Mouse (Mus musculus) adrenal gland, postnatal 25 days (tissue): ENCODE measurements at regions not wholly inside any gene's neighbourhood (a gene's known extent, or its start where the extent isn't known, plus 50 kb on each side); places are given as distances from the start of the nearest gene placed in this dataset.

Experiments used
- DNase-seq: peaks from one replicate; pipeline ENCODE4 v3.0.0; 2021; ENCODE audit warnings: mixed read lengths

DNA sequence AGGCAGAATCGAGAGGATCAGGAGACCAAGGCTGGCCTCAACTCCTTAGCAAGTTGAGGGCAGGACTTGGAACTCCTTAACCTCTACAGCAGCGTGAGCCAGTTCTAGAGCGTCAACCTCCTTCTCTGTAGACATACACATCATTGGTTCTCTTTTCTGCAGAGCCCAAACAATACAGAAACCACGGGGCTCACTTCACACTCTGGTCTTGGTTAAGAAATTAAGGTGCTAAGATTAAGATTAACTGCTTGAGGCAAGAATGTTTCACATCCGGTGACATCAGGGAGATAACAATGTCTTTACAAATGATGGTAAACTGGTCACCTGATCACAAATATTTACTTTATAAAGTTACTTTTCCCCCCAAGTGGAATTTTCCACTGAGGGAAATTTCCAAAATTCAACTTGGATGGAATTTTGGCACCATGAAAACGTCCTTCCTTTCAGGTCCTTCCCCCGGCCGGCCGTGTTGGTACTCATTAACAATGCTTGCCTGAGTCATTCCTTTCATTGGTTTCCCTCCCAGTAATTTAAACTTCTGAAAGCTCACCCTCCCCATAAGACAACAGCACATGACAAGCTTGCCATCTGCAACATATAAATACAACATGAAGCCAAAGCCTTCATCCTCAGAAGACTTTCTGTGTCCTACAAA lies 77.3 kb upstream of the Kdm7a start:
- DNase-seq, result no peak

DNA sequence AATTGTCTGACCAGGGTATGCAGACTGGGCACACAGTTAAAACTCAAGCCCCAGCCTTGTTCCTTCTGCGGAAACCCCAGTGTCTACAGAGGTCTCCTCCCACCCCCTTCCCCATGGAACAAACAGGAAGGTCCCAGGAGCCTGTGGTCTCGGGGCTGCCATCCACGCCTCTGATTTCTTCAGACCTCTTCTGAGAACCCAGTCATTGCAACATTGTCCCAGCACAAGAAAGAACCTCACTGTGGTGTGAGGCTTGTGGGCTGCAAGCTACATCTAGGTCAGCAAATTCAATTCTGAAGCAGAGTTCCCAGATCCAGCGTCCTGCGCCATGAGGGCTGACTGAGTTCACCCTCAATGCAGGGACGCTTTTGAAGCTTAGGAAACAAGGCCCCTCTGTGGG lies 71.7 kb upstream of the Kdm7a start:
- DNase-seq, result no peak

DNA sequence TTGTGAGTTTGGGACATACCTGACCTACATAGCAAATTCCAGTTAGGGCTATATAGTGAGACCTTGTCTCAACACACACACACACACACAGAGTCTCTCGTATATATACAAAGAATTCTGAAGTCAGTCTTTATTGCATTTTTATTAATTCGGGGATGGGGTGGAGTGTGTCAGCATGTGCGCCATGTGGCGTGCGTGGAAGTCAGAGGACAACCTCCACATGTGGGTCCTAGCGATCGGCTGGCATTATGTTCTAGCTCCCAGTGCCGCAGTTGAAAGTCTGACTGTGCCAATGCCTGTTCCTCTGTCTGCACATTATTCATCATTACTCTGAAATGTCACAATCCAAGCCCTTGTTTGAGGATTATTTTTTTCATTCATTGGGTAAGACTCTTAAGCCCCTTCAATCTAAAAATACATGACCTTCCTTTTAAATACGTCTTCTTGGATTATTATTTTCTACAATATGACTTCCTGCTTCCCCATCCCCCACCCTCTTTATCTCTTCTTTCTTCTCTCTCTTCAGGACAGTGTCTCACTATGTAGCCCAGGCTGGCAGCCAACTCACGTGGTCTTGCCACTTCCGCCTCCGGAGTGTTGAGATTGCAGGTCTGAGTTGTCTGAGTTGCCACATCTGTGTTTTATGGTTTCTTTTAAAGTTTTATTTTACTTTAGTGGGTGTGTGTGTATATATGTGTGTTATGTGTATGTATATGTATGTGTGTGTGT lies 68.3 kb upstream of the Kdm7a start:
- no peak for DNase-seq

DNA sequence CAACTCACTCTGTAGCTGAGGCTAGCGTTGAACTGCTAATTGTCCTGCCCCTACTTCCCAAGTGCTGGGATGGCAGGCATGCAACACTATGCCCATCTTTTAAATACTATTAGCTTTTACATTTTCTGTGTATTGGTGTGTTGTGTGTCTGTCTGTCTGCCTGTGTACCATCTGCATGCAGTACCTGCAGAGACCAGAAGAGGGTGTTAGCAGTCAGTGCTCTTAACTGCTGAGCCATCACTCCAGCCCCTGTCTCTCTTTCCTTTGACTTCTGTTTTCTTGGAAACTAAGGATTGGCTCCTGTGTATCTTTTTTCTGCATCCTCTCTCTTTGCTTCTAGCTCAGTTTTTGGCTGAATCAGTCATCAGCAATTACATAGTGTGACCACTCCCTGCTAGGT lies 66.8 kb upstream of the Kdm7a start:
- no peak for DNase-seq

DNA sequence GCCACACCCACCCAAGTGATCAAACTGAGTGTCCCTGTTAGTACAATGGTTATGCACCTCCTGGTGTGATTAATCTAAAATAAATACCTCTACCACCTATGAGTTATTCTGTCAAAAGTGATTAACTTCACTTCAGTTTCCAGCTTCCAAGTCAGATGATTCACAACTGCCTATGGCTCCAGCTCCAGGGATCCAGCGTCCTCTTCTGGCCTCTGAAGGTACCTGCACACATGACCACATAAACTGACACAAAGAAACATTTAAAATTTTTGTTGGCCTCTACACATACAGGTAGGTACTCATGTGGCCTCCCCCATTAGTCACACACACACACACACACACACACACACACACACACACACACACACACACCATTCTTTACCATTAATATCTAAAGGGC lies 63.9 kb upstream of the Kdm7a start:
- DNase-seq, result no peak

DNA sequence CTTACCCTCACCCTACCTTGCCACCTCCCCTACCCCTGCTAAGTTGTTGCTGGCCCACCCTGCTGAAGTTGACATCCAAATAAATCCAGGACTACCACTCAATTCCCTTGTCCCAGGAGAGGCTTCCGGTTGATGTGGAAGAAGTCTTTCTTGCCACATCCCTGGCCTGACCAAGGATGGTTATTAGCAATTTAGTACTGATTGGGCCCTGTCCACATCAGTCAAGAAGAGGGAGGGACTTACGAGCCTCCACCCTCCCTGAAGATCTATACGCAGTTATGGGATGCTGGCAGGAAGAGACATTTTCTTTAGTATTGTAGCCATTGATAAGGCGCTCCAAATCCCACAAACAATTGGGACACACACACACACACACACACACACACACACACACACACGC lies 63.1 kb upstream of the Kdm7a start:
- no peak for DNase-seq

DNA sequence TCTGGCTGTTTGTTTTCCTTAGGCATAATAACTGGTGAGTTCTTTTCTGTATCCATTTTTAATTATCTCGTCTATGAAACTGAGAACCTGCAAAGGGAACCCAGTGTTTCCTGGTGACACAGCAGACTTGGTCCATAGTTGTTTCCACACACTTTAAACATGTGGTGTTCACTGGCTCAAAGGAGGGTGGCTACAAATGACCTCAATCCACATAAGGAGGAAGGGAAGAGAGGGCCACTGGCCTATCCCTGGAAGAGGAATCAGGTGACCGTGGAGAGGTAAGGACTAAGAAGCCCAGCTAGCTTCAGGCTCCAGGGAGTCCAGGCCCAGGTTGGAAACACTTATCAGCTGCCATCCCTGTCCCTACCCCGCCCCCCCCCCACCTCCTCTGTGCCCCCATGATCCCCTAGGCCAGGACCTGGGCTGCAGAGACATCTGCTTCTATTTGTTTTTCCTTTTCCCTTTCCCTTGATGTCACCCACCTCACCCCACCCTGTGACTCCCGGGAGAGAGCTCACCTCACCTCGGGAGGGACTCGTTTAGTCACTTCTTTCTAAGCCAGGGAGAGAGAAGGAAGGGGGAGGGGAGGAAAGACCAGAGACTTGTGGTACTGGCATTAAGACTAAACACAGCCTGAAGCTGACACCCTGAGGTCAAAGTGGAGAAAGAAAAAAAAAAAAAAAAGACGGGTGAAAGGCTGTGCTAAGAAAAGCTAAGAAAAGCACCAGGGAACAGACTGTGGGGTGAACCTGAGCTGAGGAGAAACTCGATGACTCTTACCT lies 62.2 kb upstream of the Kdm7a start:
- no peak for DNase-seq

DNA sequence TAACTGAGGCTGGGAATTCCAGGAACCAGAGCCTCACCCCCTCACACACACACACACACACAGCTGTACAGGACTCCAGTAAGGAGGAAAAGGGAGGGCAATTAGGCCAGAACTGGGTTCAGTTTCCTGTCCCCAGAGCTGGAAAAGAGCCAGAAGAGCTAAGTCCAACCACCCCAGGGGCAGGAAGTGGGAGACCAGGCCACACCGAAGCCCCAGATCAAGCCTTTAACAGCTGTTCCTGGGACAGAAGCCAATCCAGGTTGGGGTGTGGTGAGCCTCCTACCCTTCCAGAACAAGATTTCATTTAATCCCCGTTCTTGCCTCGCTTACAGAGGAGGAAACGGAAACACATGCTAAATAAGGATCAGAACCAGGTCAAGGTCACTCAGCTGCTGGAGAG lies 58.1 kb upstream of the Kdm7a start:
- peak; percentile 29 for DNase-seq

DNA sequence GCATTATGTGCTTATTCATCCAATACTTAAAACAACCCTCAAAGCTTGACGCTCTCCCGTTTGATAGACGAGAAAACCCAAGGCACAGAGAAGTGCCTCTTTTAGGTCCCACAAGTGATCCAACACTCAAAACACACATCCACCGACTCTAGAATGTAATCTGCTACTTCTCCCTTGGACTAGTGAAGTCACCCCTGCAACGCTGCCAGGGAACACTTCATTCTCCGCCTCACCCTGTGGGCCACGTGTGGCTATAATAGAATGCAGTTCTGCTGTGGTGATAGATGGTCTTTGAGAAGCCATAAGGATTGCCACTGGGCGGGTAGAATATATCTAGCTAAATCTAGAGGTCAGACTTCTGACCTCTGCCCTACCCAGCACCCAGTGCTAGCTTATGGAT lies 57.0 kb upstream of the Kdm7a start:
- no peak for DNase-seq

DNA sequence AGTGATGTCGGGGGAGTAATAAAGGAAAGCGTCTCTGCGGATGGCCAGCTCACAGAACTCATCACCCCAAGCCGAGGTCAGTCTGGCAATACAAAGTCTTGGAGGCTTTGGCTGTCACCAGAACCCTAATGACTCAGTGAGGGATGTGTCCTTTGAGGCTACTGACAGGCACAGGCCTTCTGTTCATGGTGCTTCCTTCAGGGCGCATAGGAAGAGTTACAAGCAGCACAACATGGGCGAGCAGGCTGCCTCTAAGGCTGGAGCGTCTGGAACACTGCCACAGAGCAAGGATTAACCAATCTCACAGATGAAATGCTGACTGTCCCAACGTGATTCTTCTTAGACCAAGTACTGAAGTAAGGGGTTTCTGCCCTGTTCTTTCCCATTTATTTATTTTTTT lies 55.4 kb upstream of the Kdm7a start:
- no peak for DNase-seq

DNA sequence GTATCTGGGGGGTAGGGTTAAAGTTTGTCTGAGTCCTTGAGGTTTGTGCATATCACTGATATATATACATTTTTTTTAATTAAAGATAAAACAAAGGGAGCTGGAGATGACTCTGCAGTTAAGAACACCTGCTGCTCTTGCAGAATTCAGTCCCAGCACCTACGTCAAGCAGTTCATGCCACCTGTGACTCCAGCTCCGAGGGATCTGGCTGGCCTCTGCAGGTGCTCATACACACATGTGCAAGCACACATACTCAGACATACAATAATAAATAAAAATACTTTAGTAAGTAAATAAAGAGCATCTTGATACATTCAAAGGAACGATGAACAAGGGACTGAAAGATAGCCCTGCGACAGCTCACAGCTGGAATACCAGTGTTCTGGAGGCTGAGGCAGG lies 53.9 kb upstream of the Kdm7a start:
- no peak for DNase-seq

DNA sequence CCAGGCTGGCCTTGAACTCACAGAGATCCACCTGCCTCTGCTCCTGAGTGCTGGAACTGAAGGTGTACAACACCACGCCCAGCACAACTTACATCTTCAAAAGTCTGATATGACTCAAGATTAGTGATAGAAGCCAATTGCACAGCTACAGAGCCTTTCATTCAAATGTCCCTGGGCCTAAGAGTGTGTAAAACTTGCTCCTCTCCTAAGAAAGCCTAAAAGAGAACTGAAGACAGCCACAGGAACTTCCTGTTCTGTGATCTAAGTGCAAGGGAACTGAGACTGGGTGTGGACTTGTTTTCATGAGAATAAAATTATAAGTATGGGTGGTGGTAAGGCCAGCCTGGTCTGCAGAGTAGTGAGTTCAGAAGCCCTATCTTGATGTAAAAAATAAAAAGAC lies 52.5 kb upstream of the Kdm7a start:
- no peak for DNase-seq

DNA sequence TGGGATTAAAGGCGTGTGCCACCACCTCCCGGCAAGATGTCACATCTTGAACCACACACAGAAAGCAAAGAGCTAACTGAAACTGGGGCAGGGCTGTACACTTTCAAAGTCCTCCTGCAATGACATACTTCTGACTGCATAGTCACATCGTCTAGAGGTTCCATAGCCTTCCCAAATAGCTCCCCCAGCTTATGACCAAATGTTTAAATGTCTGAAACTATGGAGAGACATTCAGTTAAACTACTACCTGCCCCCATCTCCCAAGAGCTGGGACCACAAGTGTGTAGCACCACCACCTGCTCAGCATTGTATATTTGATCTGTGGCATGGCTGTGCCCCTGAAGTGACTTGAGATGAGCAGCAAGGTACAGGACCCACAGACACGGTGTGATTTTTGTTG lies 52.1 kb upstream of the Kdm7a start:
- DNase-seq, result no peak

DNA sequence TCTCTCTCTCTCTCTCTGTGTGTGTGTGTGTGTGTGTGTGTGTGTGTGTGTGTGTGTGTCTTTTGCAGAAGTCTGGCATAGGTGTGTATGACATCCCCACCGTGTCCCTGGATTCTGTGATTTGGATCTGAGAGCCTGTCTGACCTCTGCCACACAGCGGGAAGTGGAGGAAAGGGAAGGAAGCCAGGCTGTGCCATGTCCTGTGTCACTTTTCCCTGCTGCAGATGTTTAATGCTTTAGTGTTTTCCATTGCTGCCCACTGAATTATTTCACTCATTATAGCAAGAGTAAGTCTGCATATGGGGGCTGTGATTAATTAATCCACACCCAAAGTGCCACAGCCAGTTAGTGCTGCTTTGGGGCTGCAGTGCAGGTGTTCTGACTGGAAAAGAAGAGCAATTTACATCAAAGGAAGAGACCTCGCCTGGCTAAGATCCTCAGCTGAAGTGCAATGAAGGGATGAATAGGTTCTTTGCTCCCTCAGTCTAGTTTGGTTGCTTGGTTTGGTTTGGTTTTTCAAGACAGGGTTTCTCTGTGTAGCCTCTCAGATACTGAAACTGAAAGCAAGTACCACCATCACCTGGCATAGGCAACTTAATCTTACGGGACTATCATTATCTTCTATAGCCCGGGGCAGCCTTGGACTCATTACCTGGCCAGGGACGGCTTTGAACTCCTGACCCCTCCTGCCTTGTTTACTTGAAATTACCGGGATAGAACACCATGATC lies 51.2 kb upstream of the Kdm7a start:
- DNase-seq, result no peak

DNA sequence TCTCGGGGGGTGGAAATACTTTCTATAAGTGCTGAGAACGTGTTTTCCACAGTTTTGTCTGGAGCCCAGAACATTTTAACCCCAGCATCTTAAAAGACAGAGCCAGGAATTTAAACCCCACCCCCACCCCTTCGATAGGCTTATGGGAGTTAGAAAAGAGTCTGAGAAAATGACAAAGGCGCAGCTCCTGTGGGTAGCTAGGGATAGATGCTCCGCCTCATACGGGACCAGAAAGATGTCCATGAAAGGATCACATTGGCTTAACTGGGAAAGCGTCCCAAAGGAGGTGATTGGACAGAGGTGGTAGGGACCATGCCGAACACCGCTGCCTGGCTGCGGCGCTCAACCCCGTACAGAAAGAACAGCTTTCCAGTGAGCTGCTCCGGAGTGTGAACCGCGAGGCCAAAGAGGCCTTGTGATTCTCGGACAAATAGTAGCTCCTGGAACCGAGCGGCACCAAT lies 50.6 kb upstream of the Kdm7a start:
- DNase-seq, result peak; percentile 36

DNA sequence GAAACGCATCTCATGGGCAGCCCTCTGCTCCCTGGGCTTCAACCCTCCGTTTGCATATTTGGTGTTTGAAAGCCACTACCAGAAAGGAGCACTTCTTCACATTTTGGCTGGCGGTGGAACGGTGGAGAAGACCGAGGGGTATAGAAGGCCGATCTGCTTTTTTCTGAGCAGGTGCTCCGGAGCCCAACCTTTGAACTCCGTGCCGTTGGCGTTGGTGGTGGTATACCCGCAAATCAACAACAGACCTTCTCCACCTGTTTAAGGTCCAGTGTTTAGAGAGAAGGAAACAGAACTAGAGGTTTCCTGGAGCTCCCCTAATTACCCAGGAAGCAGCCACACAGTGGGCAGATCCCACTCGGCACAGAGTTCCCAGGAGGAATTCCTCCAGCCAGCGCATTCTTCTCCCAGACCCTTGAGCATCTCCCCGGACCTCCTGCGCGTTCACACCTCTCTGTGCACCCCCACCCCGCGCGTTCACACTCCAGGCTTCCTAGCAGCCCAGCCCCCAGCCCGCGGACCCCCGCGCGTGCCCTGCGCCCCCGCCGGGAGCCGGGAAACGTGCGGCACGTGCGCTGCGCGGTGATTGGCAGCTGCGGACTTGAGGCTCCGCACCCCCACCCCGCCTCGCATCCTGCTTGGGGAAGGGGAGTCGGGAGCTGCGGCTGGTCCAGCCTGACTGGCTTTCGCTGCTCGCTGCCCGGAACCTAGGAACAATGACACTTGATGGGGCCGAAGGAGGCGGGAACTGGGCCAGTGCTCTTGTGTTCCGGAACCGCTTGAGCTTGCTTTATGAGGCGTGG lies 49.9 kb upstream of the Kdm7a start:
- DNase-seq, result peak; percentile 50
